Mouse (Mus musculus): Measurements from ENCODE around the gene Nrip1. TPM values are rescaled to one million over a fixed set of nuclear protein-coding genes. Genes with fewer than 3 reads are reported as not detected.

Gene Nrip1
- total and polyA plus RNA-seq, 3 experiments: 10.4 to 91.1 (median 25.0) TPM

GRCm38 (mm10) chr16:76370716-76371613 is 2.7 kb downstream of the Nrip1 start:
- peaks cover 48% of the 10 kb centered on the region for H3K4me1 ChIP-seq (ENCODE audit: insufficient read depth, low read depth, low read length)
- no peak for DNase-seq (ENCODE audit: low spot score)
- peak overlapping the region; percentile 94 for H3K4me3 ChIP-seq (ENCODE audit: low read depth, low read length)

GRCm38 (mm10) chr16:76370041-76370715 is 3.4 kb downstream of the Nrip1 start:
- peak; percentile 71 for ATAC-seq (ENCODE audit: extremely low read depth, insufficient number of reproducible peaks, low FRiP score, poor library complexity, severe bottlenecking)
- TF ChIP-seq TAL1 (conservative IDR thresholded peaks at IDR 0.05; ENCODE audit: low read depth, low read length) (0 out of 2 replicates have a peak, but pooled peaks have one; percentile 22), POLR2AphosphoS5 (IDR thresholded peaks at IDR 0.05; ENCODE audit: insufficient replicate concordance, low read depth, low read length) (no peak)
- peak overlapping the region; percentile 94; the same call in 1 of the 2 replicates for H3K4me3 ChIP-seq (ENCODE audit: low read depth, low read length)
- peaks cover 24% of the 10 kb centered on the region for H3K36me3 ChIP-seq (replicated peaks)
- H3K27me3 ChIP-seq (ENCODE audit: insufficient read depth, low read length): no peaks in the 10 kb centered on the region
- H3K9me3 ChIP-seq (replicated peaks): no peaks in the 10 kb centered on the region
- peaks cover 56% of the 10 kb centered on the region for H3K4me1 ChIP-seq (ENCODE audit: insufficient read depth, low read depth, low read length)
- peak; percentile 42 for DNase-seq (ENCODE audit: low spot score)

More at GRCm38 (mm10) chr16:76370716-76371613, 2.7 kb downstream of the Nrip1 start:
- TF ChIP-seq POLR2AphosphoS5 (IDR thresholded peaks at IDR 0.05; ENCODE audit: insufficient replicate concordance, low read depth, low read length): no peak
- TF ChIP-seq CTCF (IDR thresholded peaks at IDR 0.05; ENCODE audit: low read depth, low read length): no peak
- no peak for TF ChIP-seq TAL1 (conservative IDR thresholded peaks at IDR 0.05; ENCODE audit: low read depth, low read length)
- no peak for TF ChIP-seq GATA1 (IDR thresholded peaks at IDR 0.05; ENCODE audit: borderline replicate concordance, low read length)
- TF ChIP-seq GATA2 (IDR thresholded peaks at IDR 0.05; ENCODE audit: borderline replicate concordance, low read depth, low read length): no peak
- peaks cover 19% of the 10 kb centered on the region for H3K36me3 ChIP-seq (replicated peaks)
- ATAC-seq (ENCODE audit: extremely low read depth, insufficient number of reproducible peaks, low FRiP score, poor library complexity, severe bottlenecking): peak; percentile 24; the same call in 1 of the 2 replicates
- H3K27me3 ChIP-seq (ENCODE audit: insufficient read depth, low read length): no peaks in the 10 kb centered on the region
- H3K9me3 ChIP-seq (replicated peaks): no peaks in the 10 kb centered on the region

GRCm38 (mm10) chr16:76369236-76369635 is 4.4 kb downstream of the Nrip1 start:
- Histone ChIP-seq H3K36me3 (replicated peaks) (peaks cover 27% of the 10 kb centered on the region), H3K4me3 (ENCODE audit: low read depth, low read length) (no peak overlapping the region; the same call in 1 of the 2 replicates), H3K9me3 (replicated peaks) (no peaks in the 10 kb centered on the region), H3K27me3 (ENCODE audit: insufficient read depth, low read length) (no peaks in the 10 kb centered on the region), H3K4me1 (ENCODE audit: insufficient read depth, low read depth, low read length) (peaks cover 66% of the 10 kb centered on the region)
- no peak for DNase-seq (ENCODE audit: low spot score)
- no peak for ATAC-seq (ENCODE audit: extremely low read depth, insufficient number of reproducible peaks, low FRiP score, poor library complexity, severe bottlenecking)
- no peak for TF ChIP-seq GATA1 (IDR thresholded peaks at IDR 0.05; ENCODE audit: borderline replicate concordance, low read length)
- TF ChIP-seq POLR2AphosphoS5 (IDR thresholded peaks at IDR 0.05; ENCODE audit: insufficient replicate concordance, low read depth, low read length): no peak
- no peak for TF ChIP-seq TAL1 (conservative IDR thresholded peaks at IDR 0.05; ENCODE audit: low read depth, low read length)
- TF ChIP-seq GATA2 (IDR thresholded peaks at IDR 0.05; ENCODE audit: borderline replicate concordance, low read depth, low read length): no peak
- TF ChIP-seq CTCF (IDR thresholded peaks at IDR 0.05; ENCODE audit: low read depth, low read length): no peak

GRCm38 (mm10) chr16:76367261-76367908 is 6.2 kb downstream of the Nrip1 start:
- DNase-seq (ENCODE audit: low spot score): no peak
- H3K36me3 ChIP-seq (replicated peaks): peaks cover 31% of the 10 kb centered on the region

GRCm38 (mm10) chr16:76365790-76366406 is 7.7 kb downstream of the Nrip1 start:
- Histone ChIP-seq H3K4me1 (ENCODE audit: insufficient read depth, low read depth, low read length) (peaks cover 73% of the 10 kb centered on the region), H3K4me3 (ENCODE audit: low read depth, low read length) (peak overlapping the region; percentile 56; the same call in 1 of the 2 replicates), H3K27me3 (ENCODE audit: insufficient read depth, low read length) (no peaks in the 10 kb centered on the region), H3K9me3 (replicated peaks) (no peaks in the 10 kb centered on the region), H3K36me3 (replicated peaks) (peaks cover 42% of the 10 kb centered on the region)
- peak; percentile 37; the same call in 1 of the 2 replicates for ATAC-seq (ENCODE audit: extremely low read depth, insufficient number of reproducible peaks, low FRiP score, poor library complexity, severe bottlenecking)
- peak; percentile 30 for DNase-seq (ENCODE audit: low spot score)
- TF ChIP-seq TAL1 (conservative IDR thresholded peaks at IDR 0.05; ENCODE audit: low read depth, low read length): no peak
- no peak for TF ChIP-seq GATA1 (IDR thresholded peaks at IDR 0.05; ENCODE audit: borderline replicate concordance, low read length)
- no peak for TF ChIP-seq POLR2AphosphoS5 (IDR thresholded peaks at IDR 0.05; ENCODE audit: insufficient replicate concordance, low read depth, low read length)
- no peak for TF ChIP-seq GATA2 (IDR thresholded peaks at IDR 0.05; ENCODE audit: borderline replicate concordance, low read depth, low read length)
- TF ChIP-seq CTCF (IDR thresholded peaks at IDR 0.05; ENCODE audit: low read depth, low read length): no peak

More at GRCm38 (mm10) chr16:76367261-76367908, 6.2 kb downstream of the Nrip1 start:
- no peaks in the 10 kb centered on the region for H3K27me3 ChIP-seq (ENCODE audit: insufficient read depth, low read length)
- no peak overlapping the region; the same call in 1 of the 2 replicates for H3K4me3 ChIP-seq (ENCODE audit: low read depth, low read length)
- TF ChIP-seq CTCF (IDR thresholded peaks at IDR 0.05; ENCODE audit: low read depth, low read length) (no peak), GATA2 (IDR thresholded peaks at IDR 0.05; ENCODE audit: borderline replicate concordance, low read depth, low read length) (no peak), TAL1 (conservative IDR thresholded peaks at IDR 0.05; ENCODE audit: low read depth, low read length) (no peak), POLR2AphosphoS5 (IDR thresholded peaks at IDR 0.05; ENCODE audit: insufficient replicate concordance, low read depth, low read length) (no peak), GATA1 (IDR thresholded peaks at IDR 0.05; ENCODE audit: borderline replicate concordance, low read length) (no peak)
- no peaks in the 10 kb centered on the region for H3K9me3 ChIP-seq (replicated peaks)
- H3K4me1 ChIP-seq (ENCODE audit: insufficient read depth, low read depth, low read length): peaks cover 69% of the 10 kb centered on the region
- no peak for ATAC-seq (ENCODE audit: extremely low read depth, insufficient number of reproducible peaks, low FRiP score, poor library complexity, severe bottlenecking)
